Mouse (Mus musculus) telencephalon, adult 2 months (tissue): Measurements from ENCODE around the gene Ppp1r9a.
"Not testable (repeated sequence)": the region's sequence is repeated elsewhere in the genome, so short reads cannot be mapped to it uniquely, and the experiment has no call there.

ENCODE experiments used
- DNase-seq: peaks from one replicate; pipeline ENCODE4 v3.0.0-alpha.2; 2011; ENCODE audit warnings: low read depth, low spot score

The Ppp1r9a gene

GRCm38 (mm10) chr6:4902674-4903324 lies at the start of gene Ppp1r9a:
Gene Ppp1r9a (plus strand): TSS chr6:4902917.
- DNase-seq = no peak

- DNase-seq = no peak
These were observed 47.5 kb upstream of the Ppp1r9a start for GRCm38 (mm10) chr6:4855236-4855635.

- DNase-seq = no peak
These were observed 45.8 kb upstream of the Ppp1r9a start for GRCm38 (mm10) chr6:4856919-4857318.

GRCm38 (mm10) chr6:4884316-4884715 lies 18.4 kb upstream of the Ppp1r9a start:
- no peak for DNase-seq

GRCm38 (mm10) chr6:4889544-4889943 lies 13.2 kb upstream of the Ppp1r9a start:
- DNase-seq = no peak

GRCm38 (mm10) chr6:4892417-4892816 lies 10.3 kb upstream of the Ppp1r9a start:
- no peak for DNase-seq

GRCm38 (mm10) chr6:4893312-4893711 lies 9.4 kb upstream of the Ppp1r9a start:
- not testable (repeated sequence) for DNase-seq

- DNase-seq = peak; percentile 72
These were observed 2.8 kb upstream of the Ppp1r9a start for GRCm38 (mm10) chr6:4899906-4900305.

- no peak for DNase-seq
These were observed 773 bp downstream of the Ppp1r9a start for GRCm38 (mm10) chr6:4903325-4904054.

GRCm38 (mm10) chr6:4904055-4904450 lies 1.3 kb downstream of the Ppp1r9a start:
- no peak for DNase-seq

- DNase-seq = no peak
These were observed 7.4 kb downstream of the Ppp1r9a start for GRCm38 (mm10) chr6:4910042-4910634.

GRCm38 (mm10) chr6:4918470-4918869 lies 15.8 kb downstream of the Ppp1r9a start:
- no peak for DNase-seq

GRCm38 (mm10) chr6:4923791-4924190 lies 21.1 kb downstream of the Ppp1r9a start:
- not testable (repeated sequence) for DNase-seq

GRCm38 (mm10) chr6:4925966-4926687 lies 23.4 kb downstream of the Ppp1r9a start:
- peak; percentile 69 for DNase-seq

GRCm38 (mm10) chr6:4930321-4930720 lies 27.6 kb downstream of the Ppp1r9a start:
- no peak for DNase-seq

- DNase-seq = no peak
These were observed 36.2 kb downstream of the Ppp1r9a start for GRCm38 (mm10) chr6:4938901-4939300.

GRCm38 (mm10) chr6:4940086-4940485 lies 37.4 kb downstream of the Ppp1r9a start:
- DNase-seq = no peak

GRCm38 (mm10) chr6:4940639-4941038 lies 37.9 kb downstream of the Ppp1r9a start:
- DNase-seq = peak; percentile 78

GRCm38 (mm10) chr6:4943821-4944220 lies 41.1 kb downstream of the Ppp1r9a start:
- DNase-seq = no peak

- no peak for DNase-seq
These were observed 45.3 kb downstream of the Ppp1r9a start for GRCm38 (mm10) chr6:4948056-4948455.

- no peak for DNase-seq
These were observed 47.0 kb downstream of the Ppp1r9a start for GRCm38 (mm10) chr6:4949701-4950100.
